Mouse (Mus musculus) mouse embryonic stem cell (cell line): ENCODE results near the gene Exoc1.

Experiments
- in situ Hi-C, 2 experiments: fragments of 300-500 bp; cut with MboI; formaldehyde crosslinking; loops; 1 replicate in 1 of 2; 3 replicates in 1 of 2; pipeline ENCODE4 v1.14.3; 2019 to 2020; ENCODE audit warnings: low sequenced_read_pairs in 2 of 2, low pct_unique_long_range_greater_than_20kb in 1 of 2, mixed read lengths in 1 of 2; ENCODE audit not compliant: unreplicated experiment in 1 of 2

Gene Exoc1

GRCm38 (mm10) chr5:76529040-76529703 is at the start of gene Exoc1:
Gene Exoc1 (plus strand): TSS chr5:76529311.
- in situ Hi-C loops = no loop called here

- in situ Hi-C loops = no loop called here
Observed at GRCm38 (mm10) chr5:76483811-76484210, 45.3 kb upstream of the Exoc1 start, which contains the start of gene Gm7271. Gene Gm7271 (plus strand): TSS chr5:76484040.

- in situ Hi-C loops = no loop called here
Observed at GRCm38 (mm10) chr5:76495126-76495525, 34.0 kb upstream of the Exoc1 start.

GRCm38 (mm10) chr5:76522446-76522845 is 6.7 kb upstream of the Exoc1 start:
- in situ Hi-C loops = no loop called here

DNA sequence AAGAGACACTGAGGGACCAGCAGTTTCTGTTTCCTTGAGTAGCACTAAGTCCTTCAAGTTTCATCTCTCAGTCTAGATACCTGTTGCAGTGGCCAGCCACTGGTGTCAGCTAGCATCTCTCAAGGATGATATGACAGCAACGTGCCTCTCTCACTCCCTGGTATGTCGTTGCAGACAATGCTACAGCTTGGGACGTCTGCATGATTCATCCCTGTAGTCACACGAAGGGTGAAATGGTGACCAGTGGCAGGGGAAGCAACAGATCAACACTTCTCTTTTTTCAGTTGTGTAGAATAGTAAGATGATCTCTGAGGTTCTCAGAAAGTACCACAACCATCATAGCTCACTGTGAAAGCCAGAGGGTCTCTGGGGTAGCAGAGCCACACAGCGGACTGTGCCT is 4.5 kb upstream of the Exoc1 start:
- in situ Hi-C loops = no loop called here

DNA sequence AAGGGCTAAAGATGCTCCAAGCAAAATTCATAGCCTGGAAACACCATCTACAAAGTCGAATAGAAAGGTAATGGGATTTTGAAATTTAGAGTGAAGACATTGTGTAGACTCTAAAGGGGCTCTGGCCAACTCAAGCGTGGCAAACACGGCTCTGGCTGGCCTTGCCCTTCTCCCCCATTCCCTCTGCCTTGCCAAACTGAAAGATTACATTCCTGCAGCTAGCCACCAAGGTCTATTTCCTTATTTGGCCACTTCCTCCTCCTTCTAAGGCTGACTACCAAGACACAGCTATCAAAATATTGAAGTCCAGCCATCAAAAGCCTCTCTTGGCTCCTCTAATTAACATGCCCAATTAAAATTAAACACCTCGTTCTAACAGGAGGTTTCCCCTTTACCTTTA is 4.0 kb upstream of the Exoc1 start:
- in situ Hi-C loops = no loop called here

DNA sequence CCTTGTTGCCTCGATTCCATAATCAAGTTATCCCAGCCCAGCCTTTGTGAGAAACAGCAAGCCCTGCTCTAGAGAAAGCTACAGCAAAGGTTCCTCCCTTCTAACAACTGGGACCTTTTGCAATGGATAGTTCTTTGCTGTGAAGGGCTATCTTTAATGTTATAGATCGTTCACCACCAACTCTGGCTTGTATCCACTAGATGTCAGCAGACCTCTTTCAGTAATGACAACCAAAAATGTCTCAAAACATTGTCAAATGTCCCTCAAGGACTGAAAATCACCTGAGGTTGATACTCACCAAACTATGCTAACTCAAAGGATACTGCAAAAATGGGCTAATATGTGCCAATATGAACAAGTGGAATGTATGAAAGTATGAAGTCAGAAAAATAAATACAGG is 3.3 kb upstream of the Exoc1 start:
- in situ Hi-C loops = no loop called here

GRCm38 (mm10) chr5:76529704-76530066 is 574 bp downstream of the Exoc1 start:
- in situ Hi-C loops = no loop called here

GRCm38 (mm10) chr5:76533186-76533585 is 4.1 kb downstream of the Exoc1 start:
- in situ Hi-C loops = no loop called here

DNA sequence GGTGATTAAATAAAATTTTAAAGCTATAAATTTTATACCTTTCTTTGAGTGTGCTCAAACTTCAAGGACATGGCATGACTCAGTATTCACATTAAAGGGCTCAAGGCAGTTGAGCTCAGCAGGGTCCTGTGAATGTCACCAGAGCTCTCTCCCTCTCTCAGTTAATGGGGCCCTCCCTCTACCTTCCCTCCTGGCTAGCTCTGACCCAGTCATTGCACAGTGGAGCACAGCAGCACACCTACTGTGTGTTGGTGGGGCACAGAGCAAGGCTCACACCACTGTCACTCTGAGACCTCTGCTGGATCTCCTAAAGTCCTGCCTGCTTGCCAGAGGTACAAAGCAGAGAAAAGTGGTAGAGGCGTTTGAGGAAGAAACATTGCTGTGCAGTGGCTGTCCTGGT is 7.1 kb downstream of the Exoc1 start:
- in situ Hi-C loops = no loop called here

- in situ Hi-C loops = no loop called here
Observed at GRCm38 (mm10) chr5:76537578-76537977, 8.5 kb downstream of the Exoc1 start.

DNA sequence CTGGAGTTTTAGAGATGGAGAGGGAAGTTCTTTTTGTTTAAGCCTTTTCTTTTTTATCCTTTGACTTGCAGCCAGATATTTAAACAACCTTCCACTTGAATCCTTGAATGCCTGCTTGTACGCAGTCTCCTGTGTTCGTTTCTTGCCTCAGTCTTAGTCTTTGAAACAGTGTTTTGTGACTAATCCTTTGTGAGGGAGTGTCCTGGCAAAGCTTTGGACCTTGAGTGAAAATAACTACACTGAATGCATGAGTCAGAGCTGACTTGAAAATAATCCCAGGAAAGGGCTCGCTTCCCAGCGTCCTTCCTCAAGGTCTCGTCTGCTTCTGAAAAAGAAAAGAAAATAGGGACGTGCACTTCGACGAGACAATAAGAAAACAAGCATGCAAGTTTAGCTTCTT is 11.1 kb downstream of the Exoc1 start:
- in situ Hi-C loops = no loop called here

DNA sequence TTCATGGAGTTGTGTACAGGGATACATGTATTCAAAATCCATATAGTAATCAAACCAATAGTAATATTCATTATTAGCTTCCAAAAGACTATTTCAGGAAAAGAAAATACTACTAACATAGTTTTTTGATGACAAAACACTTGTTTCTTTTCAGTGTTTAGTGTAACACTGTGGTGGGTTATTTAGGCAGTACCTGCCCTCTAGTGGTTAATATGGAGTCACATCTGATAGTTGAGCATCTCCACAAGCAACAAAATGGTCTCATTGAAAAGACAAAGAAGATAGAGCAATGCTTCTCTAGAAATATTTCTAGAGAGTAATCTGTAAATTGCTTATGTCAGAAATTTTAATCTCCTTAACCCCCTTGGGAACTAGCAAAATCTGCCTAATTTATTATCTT is 11.7 kb downstream of the Exoc1 start:
- in situ Hi-C loops = no loop called here

GRCm38 (mm10) chr5:76543200-76543599 is 14.1 kb downstream of the Exoc1 start:
- in situ Hi-C loops = no loop called here

GRCm38 (mm10) chr5:76550426-76550825 is 21.3 kb downstream of the Exoc1 start:
- in situ Hi-C loops = no loop called here

- in situ Hi-C loops = no loop called here
Observed at GRCm38 (mm10) chr5:76565321-76565720, 36.2 kb downstream of the Exoc1 start.

- in situ Hi-C loops = no loop called here
Observed at GRCm38 (mm10) chr5:76574251-76574650, 45.1 kb downstream of the Exoc1 start.

GRCm38 (mm10) chr5:76577026-76577425 is 47.9 kb downstream of the Exoc1 start:
- in situ Hi-C loops = loop anchor here in 1 of 2 experiments (25.0 kb wide), 1 partner anchor 260 kb away; no protein-coding TSS in a partner anchor

DNA sequence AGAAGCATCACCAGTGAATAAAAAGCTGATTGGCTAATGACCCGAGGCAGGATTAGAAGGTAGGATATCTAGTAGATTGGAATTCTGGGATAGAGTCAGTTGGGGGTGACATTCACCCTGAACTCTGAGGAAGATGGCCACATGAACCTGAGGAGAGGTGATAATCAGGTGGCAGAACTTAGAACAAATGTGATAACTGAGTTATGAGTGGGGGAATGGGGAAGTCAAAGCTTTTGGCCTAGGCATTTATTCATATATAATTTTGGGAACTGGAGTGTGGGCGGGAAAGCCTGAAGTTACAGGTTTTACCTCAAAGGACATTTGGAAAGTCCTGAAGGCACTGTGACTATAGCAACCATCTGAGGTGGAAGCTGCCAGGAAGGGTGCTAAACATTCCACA is 56.3 kb downstream of the Exoc1 start:
- in situ Hi-C loops = loop anchor here in 1 of 2 experiments (25.0 kb wide), 1 partner anchor 252 kb away; no protein-coding TSS in a partner anchor

GRCm38 (mm10) chr5:76588551-76589283 is 59.6 kb downstream of the Exoc1 start, which contains the start of gene Cep135:
Gene Cep135 (plus strand): TSS chr5:76588698.
- in situ Hi-C loops = loop anchor here in 1 of 2 experiments (25.0 kb wide), 1 partner anchor 249 kb away; no protein-coding TSS in a partner anchor
